Mouse (Mus musculus): Measurements from ENCODE around the gene Batf2. TPM values are rescaled to one million over a fixed set of nuclear protein-coding genes. Genes with fewer than 3 reads are reported as not detected.
"Not testable (repeated sequence)": the region's sequence is repeated elsewhere in the genome, so short reads cannot be mapped to it uniquely, and the experiment has no call there.

Batf2 gene
- polyA plus RNA-seq, 1 experiment from 2014 or later, result not detected

DNA sequence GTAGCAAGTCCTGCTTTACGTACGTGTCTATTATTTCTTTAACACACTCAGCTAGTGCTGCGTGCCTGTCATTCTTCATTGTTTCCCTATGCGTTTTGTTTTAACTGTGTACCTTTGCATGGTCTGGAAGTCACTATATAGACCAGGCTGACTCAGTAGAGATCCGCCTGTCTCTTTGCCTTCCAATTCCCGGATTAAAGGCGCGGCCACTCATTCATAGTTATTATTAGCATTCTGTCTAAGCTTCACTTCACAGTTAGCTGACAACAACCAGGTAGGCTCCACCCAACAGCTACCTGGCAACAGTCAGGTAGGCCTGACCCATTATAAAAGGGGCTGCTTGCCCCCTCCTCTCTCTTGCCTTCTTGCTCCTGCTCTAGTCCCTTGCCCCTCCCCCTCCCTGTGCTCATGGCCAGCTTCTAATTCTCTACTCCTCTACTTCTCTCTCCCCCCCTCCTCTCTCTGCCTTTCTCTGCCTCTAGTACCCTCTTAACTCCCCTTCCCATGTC is 22.1 kb upstream of the Batf2 start:
- H3K36me3 ChIP-seq (replicated peaks), result peaks cover 40% of the 10 kb centered on the region
- no peaks in the 10 kb centered on the region for H3K27me3 ChIP-seq (ENCODE audit: poor library complexity, severe bottlenecking)
- H3K27ac ChIP-seq, result peak overlapping the region; percentile 98
- H3K4me1 ChIP-seq, result peaks cover 46% of the 10 kb centered on the region
- no peaks in the 10 kb centered on the region for H3K9me3 ChIP-seq
- DNase-seq (ENCODE audit: extremely low spot score, low spot score), result no peak
- H3K4me3 ChIP-seq, result peak overlapping the region; percentile 96
- under 1% methylated on average over 8 of the region's 8 CpGs for WGBS

DNA sequence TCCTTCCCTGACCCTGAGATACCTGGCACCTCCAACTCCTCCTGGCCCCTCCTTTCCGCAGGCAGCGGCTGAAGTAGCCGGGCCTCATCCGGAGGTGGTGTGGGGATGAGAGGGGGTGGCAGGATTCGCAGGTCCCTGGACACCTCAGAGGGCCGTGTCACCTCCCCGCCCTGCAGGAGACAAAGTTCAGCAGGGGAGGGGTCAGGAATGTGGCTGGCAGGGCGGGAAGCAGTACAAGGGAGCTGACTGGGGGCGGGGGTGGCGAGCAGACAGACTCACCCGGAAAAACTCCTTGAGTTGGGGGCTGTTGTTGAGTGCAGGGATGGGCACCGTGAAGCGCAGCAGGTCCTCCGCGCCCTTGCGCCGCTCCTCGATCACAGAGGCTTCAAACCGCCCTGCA is 19.0 kb upstream of the Batf2 start:
- Histone ChIP-seq H3K9me3 (no peaks in the 10 kb centered on the region), H3K27me3 (ENCODE audit: poor library complexity, severe bottlenecking) (no peaks in the 10 kb centered on the region), H3K27ac (0 out of 2 replicates have a peak overlapping the region, but pooled peaks have one; percentile 35), H3K36me3 (replicated peaks) (peaks cover 10% of the 10 kb centered on the region; the same call in 1 of the 2 replicates), H3K4me1 (peaks cover 42% of the 10 kb centered on the region), H3K4me3 (peak overlapping the region; percentile 8; the same call in 1 of the 2 replicates)
- no peak for DNase-seq (ENCODE audit: extremely low spot score, low spot score)
- WGBS, result 31% methylated on average over 19 of the region's 19 CpGs

DNA sequence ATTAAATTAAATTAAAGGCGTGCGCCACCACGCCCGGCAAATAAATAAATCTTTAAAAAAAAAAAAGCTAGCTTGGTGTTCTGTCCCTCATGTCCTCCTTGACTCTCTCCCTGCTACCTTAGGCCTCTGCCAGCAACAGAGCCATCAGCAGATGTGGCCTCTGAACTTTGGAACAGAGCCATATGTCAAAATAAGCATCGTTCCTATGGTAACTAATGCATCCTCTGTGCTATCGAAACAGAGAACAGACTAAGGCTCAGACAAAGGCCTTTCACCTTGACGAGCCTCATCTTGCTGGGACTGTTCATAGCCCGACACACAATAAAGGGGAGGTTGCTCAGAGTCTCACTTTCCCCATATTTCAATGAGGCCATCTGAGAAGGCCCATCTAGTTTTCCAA is 17.5 kb upstream of the Batf2 start:
- H3K36me3 ChIP-seq (replicated peaks), result peaks cover 8% of the 10 kb centered on the region; the same call in 1 of the 2 replicates
- WGBS, result 69% methylated on average over 8 of the region's 8 CpGs
- peaks cover 40% of the 10 kb centered on the region for H3K4me1 ChIP-seq
- DNase-seq (ENCODE audit: extremely low spot score, low spot score), result no peak
- H3K4me3 ChIP-seq, result no peak overlapping the region
- H3K9me3 ChIP-seq, result no peaks in the 10 kb centered on the region
- H3K27me3 ChIP-seq (ENCODE audit: poor library complexity, severe bottlenecking), result no peaks in the 10 kb centered on the region
- H3K27ac ChIP-seq, result peak overlapping the region; percentile 72

DNA sequence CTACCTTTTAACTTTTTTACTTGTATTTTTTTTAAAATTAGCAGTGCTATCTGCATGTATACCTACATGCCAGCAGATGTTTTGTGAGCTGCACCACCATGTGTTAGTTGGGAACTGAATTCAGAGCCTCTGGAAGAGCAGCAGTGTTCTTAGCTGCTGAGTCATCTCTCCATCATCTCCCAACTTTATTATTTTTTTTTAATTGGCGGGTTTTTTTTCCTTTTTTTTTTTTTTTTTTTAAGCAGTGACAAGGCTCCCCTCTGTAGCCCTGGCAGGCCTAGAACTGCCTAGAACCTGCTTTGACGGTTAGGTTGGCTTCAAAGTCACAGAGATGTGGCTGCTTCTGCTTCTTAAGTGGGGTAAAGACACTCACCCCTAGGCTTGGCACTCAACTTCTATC is 15.9 kb upstream of the Batf2 start:
- DNase-seq (ENCODE audit: extremely low spot score, low spot score), result no peak

DNA sequence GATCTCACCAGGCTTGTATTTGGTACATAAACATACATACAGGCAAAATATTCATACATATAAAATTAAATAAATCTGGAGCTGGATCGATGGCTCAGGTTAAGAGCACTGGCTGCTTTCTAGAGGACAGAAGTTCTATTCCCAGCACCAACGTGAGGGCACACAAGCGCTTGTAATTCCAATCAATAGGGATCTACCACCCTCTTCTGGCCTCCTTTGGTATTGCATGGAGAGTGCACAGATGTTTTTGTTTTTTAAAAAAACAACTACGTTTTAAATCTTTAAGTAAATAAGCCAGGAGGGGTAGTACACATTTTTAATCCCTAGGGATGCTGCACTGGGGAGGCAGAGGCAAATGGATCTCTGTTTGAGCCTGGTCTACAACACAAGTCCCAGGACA is 14.5 kb upstream of the Batf2 start:
- Histone ChIP-seq H3K4me1 (peaks cover 27% of the 10 kb centered on the region), H3K9me3 (no peaks in the 10 kb centered on the region), H3K36me3 (replicated peaks) (0 out of 2 replicates have a peak, but pooled peaks cover 3% of the 10 kb centered on the region), H3K4me3 (no peak overlapping the region), H3K27me3 (ENCODE audit: poor library complexity, severe bottlenecking) (no peaks in the 10 kb centered on the region), H3K27ac (no peak overlapping the region)
- no peak for DNase-seq (ENCODE audit: extremely low spot score, low spot score)
- 31% methylated on average over 4 of the region's 4 CpGs for WGBS

More for the DNA sequence above, 15.9 kb upstream of the Batf2 start:
- WGBS, result 83% methylated on average over 2 of the region's 2 CpGs
- peaks cover 8% of the 10 kb centered on the region; the same call in 1 of the 2 replicates for H3K36me3 ChIP-seq (replicated peaks)
- H3K4me3 ChIP-seq, result no peak overlapping the region
- no peaks in the 10 kb centered on the region for H3K27me3 ChIP-seq (ENCODE audit: poor library complexity, severe bottlenecking)
- no peak overlapping the region for H3K27ac ChIP-seq
- H3K4me1 ChIP-seq, result peaks cover 29% of the 10 kb centered on the region
- H3K9me3 ChIP-seq, result no peaks in the 10 kb centered on the region

DNA sequence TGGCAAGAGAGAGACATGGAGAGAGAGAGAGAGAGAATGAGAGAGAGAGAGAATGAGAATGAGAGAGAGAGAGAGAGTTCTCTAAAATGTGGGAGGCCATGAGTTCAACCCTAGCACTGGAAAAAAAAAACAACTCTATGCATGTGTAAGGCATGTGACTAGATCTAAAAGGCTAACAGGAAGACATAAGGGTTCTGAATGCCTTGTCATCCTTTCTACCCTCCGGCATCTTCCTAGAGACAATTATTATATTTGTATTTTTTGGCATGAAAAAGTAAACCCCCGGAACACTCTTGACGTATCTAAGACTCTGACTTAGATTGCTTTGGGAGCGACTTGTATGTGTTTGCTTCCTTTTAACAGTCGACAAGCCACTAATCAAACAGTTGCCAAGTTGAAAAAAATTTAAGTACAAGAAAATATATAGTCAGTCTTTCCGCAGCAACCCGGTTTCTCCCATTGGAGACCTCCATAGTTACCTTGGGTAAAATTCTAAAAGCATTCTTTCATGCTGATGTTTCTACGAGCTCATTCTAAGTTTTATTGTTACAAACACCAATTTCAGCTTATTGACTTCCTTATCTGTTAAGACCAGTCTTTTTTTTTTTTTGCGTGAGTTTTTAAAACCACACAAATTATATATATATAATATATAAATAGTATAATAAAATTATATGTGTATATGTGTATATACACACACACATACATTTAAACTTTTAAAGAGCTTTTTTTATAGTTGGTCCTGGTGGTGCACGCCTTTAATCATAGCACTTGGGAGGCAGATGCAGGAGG is 13.8 kb upstream of the Batf2 start:
- Histone ChIP-seq H3K4me3 (peak overlapping the region; percentile 64), H3K9me3 (no peaks in the 10 kb centered on the region), H3K4me1 (peaks cover 24% of the 10 kb centered on the region), H3K36me3 (replicated peaks) (no peaks in the 10 kb centered on the region), H3K27ac (peak overlapping the region; percentile 88), H3K27me3 (ENCODE audit: poor library complexity, severe bottlenecking) (no peaks in the 10 kb centered on the region)
- DNase-seq (ENCODE audit: extremely low spot score, low spot score), result no peak
- 79% methylated on average over 10 of the region's 10 CpGs for WGBS

DNA sequence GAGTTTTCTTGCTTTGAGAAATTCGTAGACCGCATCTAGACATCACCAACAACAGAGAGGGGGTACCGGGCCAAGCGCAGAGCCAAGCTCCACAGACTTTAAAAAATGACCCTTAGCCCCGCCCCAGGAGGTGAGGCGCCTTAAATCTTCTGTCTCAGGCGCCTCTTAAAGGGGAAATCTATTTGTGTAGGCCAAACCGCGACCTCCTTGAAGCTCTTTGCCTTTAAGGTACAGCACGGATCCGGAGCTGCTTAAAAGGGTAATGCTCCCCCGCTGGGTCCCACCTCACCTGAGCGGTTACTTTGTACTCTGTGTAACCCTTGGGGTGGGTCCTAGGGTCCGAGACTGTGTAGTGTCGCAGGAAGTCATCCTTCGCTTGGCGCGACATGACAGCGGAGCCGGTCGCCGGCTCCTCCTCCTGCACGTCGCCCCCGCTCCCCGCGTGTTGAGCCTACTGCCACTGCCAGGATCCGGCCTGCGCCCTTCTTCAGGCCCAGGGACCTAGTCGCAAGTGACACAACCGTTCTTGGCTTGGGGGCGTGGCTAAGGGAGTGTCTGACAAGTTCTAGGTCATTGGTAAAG is 12.9 kb upstream of the Batf2 start, which contains the start of gene Snx15:
Gene Snx15, minus strand, starts transcription at position 545 of the 582 bp plus-strand sequence.
- H3K4me3 ChIP-seq, result peak within 1 kb of the TSS; percentile 64
- no peaks in the 10 kb centered on the region for H3K36me3 ChIP-seq (replicated peaks)
- H3K27ac ChIP-seq, result peak within 1 kb of the TSS; percentile 88
- no peaks in the 10 kb centered on the region for H3K9me3 ChIP-seq
- DNase-seq (ENCODE audit: extremely low spot score, low spot score), result peak; percentile 91
- WGBS, result under 1% methylated on average over 32 of the region's 32 CpGs
- no peaks in the 10 kb centered on the region for H3K27me3 ChIP-seq (ENCODE audit: poor library complexity, severe bottlenecking)
- H3K4me1 ChIP-seq, result peaks cover 23% of the 10 kb centered on the region

DNA sequence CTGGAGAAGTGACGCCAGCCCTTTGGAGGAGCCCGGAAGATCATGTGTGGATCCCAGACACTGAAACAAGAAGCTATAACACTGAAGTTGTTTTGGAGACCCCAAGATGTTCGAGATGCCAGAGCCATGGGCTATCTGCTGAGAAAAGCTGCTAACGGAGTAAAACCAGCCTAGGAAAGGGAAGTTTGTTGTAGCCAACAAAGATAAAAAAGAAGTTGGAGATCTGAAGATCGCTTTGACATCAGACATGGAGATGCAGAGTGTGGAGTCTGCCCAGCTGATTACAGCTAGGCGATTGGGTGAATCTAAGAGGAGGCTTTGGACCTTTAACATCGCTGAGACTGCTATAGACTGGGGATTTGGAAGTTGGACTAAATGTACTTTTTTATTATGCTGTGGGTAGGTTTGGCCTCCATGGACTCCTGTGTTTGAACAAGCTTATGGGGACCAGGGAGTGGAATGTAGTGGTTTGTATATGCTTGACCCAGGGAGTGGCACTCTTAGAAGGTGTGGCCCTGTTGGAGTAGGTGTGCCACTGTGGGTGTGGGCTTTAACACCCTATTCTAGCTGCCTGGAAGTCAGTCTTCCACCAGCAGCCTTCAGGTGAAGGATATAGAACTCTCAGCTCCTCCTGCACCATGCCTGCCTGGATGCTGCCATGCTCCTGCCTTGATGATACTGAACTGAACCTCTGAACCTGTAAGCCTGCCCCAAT is 10.2 kb upstream of the Batf2 start:
- not testable (repeated sequence) for H3K27me3 ChIP-seq (ENCODE audit: poor library complexity, severe bottlenecking); H3K9me3 ChIP-seq; DNase-seq (ENCODE audit: extremely low spot score, low spot score); H3K4me3 ChIP-seq; H3K27ac ChIP-seq
- 81% methylated on average over 7 of the region's 7 CpGs for WGBS
- H3K4me1 ChIP-seq, result peaks cover 35% of the 10 kb centered on the region
- H3K36me3 ChIP-seq (replicated peaks), result peaks cover 22% of the 10 kb centered on the region

DNA sequence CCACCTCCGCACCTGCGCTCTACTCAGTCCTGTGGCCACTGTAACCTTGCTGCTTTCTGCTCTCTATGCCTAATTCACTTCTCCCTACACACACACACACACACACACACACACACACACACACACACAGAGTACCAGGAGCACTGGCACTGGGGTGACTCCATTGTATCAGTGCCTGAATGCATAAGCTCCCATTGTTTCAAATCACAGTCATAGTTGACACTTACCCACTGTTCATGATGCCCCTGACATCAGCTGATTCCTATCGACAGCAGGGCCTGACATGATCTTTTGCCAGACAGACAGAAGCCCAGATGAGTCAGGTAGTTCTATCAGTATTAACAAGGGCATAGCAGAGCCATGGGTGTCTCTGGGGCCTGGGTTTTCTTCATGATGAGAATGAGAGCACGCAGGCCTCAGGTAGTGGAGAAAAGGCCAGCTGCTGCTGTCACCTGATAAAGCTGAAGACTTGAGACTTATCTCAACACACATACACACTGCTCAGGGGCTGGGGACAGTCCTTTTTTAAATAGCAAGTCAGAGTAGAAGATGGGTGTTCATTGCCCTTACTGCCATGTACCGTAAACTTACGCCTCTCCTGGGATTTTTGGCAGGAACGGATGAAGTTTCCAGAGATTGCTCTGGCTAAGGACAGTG is 8.5 kb upstream of the Batf2 start:
- peak overlapping the region; percentile 48; the same call in 1 of the 2 replicates for H3K27ac ChIP-seq

DNA sequence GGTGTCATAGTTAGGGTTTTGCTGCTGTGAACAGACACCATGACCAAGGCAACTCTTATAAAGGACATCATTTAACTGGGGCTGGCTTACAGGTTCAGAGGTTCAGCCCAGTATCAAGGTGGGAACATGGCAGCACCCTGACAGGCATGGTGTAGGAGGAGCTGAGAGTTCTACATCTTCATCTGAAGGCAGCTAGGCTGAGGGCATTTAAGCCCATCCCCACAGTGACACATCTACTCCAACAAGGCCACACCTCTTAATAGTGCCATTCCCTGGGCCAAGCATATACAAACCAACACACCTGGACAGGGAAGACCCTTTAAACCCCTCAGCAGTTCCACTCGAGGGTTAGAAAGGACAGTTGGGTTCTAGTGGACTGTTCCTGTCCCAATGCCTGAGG is 7.6 kb upstream of the Batf2 start:
- DNase-seq (ENCODE audit: extremely low spot score, low spot score); H3K9me3 ChIP-seq; H3K27me3 ChIP-seq (ENCODE audit: poor library complexity, severe bottlenecking); H3K27ac ChIP-seq; H3K4me3 ChIP-seq: not testable (repeated sequence)
- Histone ChIP-seq H3K4me1 (peaks cover 39% of the 10 kb centered on the region), H3K36me3 (replicated peaks) (peaks cover 48% of the 10 kb centered on the region)
- 66% methylated on average over 1 of the region's 1 CpGs for WGBS

More for the DNA sequence above, 8.5 kb upstream of the Batf2 start:
- H3K4me3 ChIP-seq, result no peak overlapping the region
- no peaks in the 10 kb centered on the region for H3K9me3 ChIP-seq
- DNase-seq (ENCODE audit: extremely low spot score, low spot score), result no peak
- WGBS, result 89% methylated on average over 7 of the region's 7 CpGs
- H3K4me1 ChIP-seq, result peaks cover 45% of the 10 kb centered on the region
- H3K36me3 ChIP-seq (replicated peaks), result peaks cover 39% of the 10 kb centered on the region
- H3K27me3 ChIP-seq (ENCODE audit: poor library complexity, severe bottlenecking), result no peaks in the 10 kb centered on the region

DNA sequence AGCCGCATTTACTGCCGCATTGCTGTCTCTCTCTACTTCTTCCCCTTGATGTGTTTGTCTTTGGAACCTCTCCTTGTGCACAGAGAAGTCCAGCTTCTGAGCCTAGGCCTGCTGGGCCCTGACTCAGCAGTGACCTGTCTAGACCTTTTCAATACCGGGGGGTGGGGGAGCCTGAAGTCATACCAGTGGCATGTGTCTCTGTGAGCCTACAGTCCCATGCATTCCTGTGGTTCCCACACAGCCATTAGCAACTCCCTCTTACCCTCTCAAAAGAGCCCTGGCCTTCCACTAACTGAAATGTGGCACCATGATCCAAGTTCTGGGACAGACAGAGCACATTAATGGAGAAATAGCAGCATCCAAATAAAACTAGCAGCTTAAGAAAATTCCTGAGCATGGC is 4.4 kb upstream of the Batf2 start:
- WGBS, result 84% methylated on average over 3 of the region's 3 CpGs
- Histone ChIP-seq H3K9me3 (no peaks in the 10 kb centered on the region), H3K27ac (no peak overlapping the region), H3K4me1 (peaks cover 50% of the 10 kb centered on the region), H3K27me3 (ENCODE audit: poor library complexity, severe bottlenecking) (no peaks in the 10 kb centered on the region), H3K36me3 (replicated peaks) (peaks cover 53% of the 10 kb centered on the region), H3K4me3 (no peak overlapping the region)
- no peak for DNase-seq (ENCODE audit: extremely low spot score, low spot score)

DNA sequence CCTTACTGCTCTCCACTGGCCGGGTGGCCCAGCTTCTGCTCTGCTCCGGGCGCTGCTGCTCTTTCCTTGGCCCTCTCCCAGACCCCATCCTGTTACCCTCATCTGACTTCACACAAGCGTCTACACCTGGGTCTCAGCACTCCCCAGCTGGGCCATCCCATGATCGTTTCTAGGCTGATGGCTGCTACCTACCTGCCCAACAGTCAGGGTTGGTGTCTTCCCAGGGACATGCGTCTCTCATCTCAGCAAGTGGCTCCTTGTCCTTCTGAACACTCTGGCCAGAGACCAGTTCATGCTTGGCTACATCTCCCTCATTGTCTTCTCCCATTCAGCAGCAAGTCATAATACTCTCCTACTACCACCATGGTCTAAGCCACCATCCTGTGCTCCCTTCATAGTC is 1.1 kb upstream of the Batf2 start:
- DNase-seq (ENCODE audit: extremely low spot score, low spot score), result no peak
- no peaks in the 10 kb centered on the region for H3K9me3 ChIP-seq
- peaks cover 40% of the 10 kb centered on the region for H3K36me3 ChIP-seq (replicated peaks)
- WGBS, result 91% methylated on average over 6 of the region's 6 CpGs
- peaks cover 40% of the 10 kb centered on the region for H3K4me1 ChIP-seq
- H3K27ac ChIP-seq, result peak overlapping the region; percentile 98; the same call in 1 of the 2 replicates
- H3K4me3 ChIP-seq, result peak overlapping the region; percentile 75
- H3K27me3 ChIP-seq (ENCODE audit: poor library complexity, severe bottlenecking), result no peaks in the 10 kb centered on the region

All from forebrain, embryonic 10.5 days (tissue).